Mouse (Mus musculus): ENCODE results near the gene Lmf1. TPM values are rescaled to one million over a fixed set of nuclear protein-coding genes. Genes with fewer than 3 reads are reported as not detected.

Lmf1 gene
- polyA plus RNA-seq, 1 experiment, result 10.9 TPM

DNA sequence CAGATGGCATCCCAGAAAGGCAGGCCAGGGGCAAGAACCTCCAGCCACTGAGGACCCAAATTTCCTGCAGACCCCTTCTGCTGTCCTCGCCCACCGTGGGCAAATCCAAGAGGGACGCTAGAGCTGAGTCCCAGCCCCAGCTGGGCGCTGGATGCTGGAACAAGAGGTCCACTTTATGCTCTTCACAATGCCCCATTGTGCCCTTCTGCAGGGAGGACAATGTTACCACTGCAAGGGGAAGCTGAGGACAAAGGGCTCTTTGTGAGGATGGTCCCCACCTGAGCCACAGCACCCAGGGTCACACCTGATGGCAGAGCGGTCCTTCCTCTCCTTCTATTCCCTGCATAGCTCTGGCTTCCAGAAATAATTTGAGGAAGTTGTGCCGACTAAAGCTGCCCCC is 1.6 kb upstream of the Lmf1 start:
- H3K27ac ChIP-seq (ENCODE audit: insufficient read depth, low read depth, low read length), result no peak overlapping the region
- H3K4me3 ChIP-seq (ENCODE audit: low read depth, low read length), result no peak overlapping the region
- H3K27me3 ChIP-seq (ENCODE audit: control insufficient read depth, insufficient read depth, low read length), result no peaks in the 10 kb centered on the region
- 37% methylated on average over 6 of the region's 6 CpGs for WGBS
- H3K4me1 ChIP-seq (ENCODE audit: control insufficient read depth, insufficient read depth, insufficient read length, low read length), result peaks cover 3% of the 10 kb centered on the region
- H3K36me3 ChIP-seq (ENCODE audit: control insufficient read depth, insufficient read depth, low read length), result no peaks in the 10 kb centered on the region
- no peak for TF ChIP-seq CTCF (IDR thresholded peaks at IDR 0.05; ENCODE audit: extremely low read depth, insufficient read length, insufficient replicate concordance, low read depth, low read length)
- no peak for TF ChIP-seq POLR2A (IDR thresholded peaks at IDR 0.05; ENCODE audit: low read depth, low read length)

- Histone ChIP-seq H3K27ac (ENCODE audit: insufficient read depth, low read depth, low read length) (no peak overlapping the region), H3K4me3 (ENCODE audit: low read depth, low read length) (no peak overlapping the region), H3K36me3 (ENCODE audit: control insufficient read depth, insufficient read depth, low read length) (no peaks in the 10 kb centered on the region), H3K27me3 (ENCODE audit: control insufficient read depth, insufficient read depth, low read length) (no peaks in the 10 kb centered on the region), H3K4me1 (ENCODE audit: control insufficient read depth, insufficient read depth, insufficient read length, low read length) (peaks cover 3% of the 10 kb centered on the region)
- 58% methylated on average over 2 of the region's 2 CpGs for WGBS
- no peak for TF ChIP-seq POLR2A (IDR thresholded peaks at IDR 0.05; ENCODE audit: low read depth, low read length)
These were observed 1.2 kb upstream of the Lmf1 start for GRCm38 (mm10) chr17:25577702-25578101.

DNA sequence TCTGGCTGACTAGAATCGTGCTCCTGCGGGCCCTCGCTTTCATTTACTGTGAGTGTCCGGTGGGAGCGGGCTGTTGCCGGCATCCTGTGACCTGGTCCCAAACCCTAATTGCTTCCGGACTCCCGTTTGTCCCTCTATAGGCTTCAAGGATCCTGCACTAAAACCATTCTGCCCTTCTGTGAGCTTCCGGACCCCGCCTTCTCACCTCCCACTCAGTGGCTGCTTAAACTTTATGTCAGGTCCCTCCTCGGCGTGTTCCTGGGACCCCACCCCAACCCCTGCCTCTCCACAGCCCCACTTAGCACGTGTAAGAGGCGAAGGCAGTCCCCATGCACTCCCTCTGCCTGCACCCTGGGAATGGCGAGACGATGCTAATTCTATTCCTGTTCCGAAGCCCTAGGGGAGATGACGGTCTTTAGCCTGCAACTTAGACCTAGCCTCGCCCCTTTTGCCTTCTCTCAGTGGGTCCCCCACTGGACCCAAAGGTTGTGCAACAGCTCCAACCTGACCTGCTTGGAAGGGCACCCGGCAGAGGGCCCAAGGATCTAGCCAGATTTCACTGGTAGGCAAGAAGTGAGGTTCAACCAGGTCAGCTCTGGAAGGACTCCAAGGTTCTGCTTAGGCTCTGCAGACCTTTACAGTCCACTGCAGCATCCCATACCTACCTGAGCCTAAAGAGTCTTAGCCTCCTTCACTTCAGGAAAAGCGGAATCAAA is 605 bp downstream of the Lmf1 start:
- Histone ChIP-seq H3K36me3 (ENCODE audit: control insufficient read depth, insufficient read depth, low read length) (no peaks in the 10 kb centered on the region), H3K27me3 (ENCODE audit: control insufficient read depth, insufficient read depth, low read length) (no peaks in the 10 kb centered on the region), H3K27ac (ENCODE audit: insufficient read depth, low read depth, low read length) (no peak overlapping the region), H3K4me1 (ENCODE audit: control insufficient read depth, insufficient read depth, insufficient read length, low read length) (peaks cover 3% of the 10 kb centered on the region), H3K4me3 (ENCODE audit: low read depth, low read length) (peak overlapping the region; percentile 81)
- WGBS, result 8% methylated on average over 21 of the region's 21 CpGs
- TF ChIP-seq CTCF (IDR thresholded peaks at IDR 0.05; ENCODE audit: extremely low read depth, insufficient read length, insufficient replicate concordance, low read depth, low read length) (no peak), POLR2A (IDR thresholded peaks at IDR 0.05; ENCODE audit: low read depth, low read length) (no peak)

GRCm38 (mm10) chr17:25582076-25582475 is 3.2 kb downstream of the Lmf1 start:
- H3K27ac ChIP-seq (ENCODE audit: insufficient read depth, low read depth, low read length), result no peak overlapping the region
- peaks cover 3% of the 10 kb centered on the region; the same call in 1 of the 2 replicates for H3K36me3 ChIP-seq (ENCODE audit: control insufficient read depth, insufficient read depth, low read length)
- no peaks in the 10 kb centered on the region for H3K27me3 ChIP-seq (ENCODE audit: control insufficient read depth, insufficient read depth, low read length)
- H3K4me3 ChIP-seq (ENCODE audit: low read depth, low read length), result no peak overlapping the region
- peaks cover 3% of the 10 kb centered on the region for H3K4me1 ChIP-seq (ENCODE audit: control insufficient read depth, insufficient read depth, insufficient read length, low read length)
- WGBS, result 90% methylated on average over 8 of the region's 8 CpGs
- TF ChIP-seq POLR2A (IDR thresholded peaks at IDR 0.05; ENCODE audit: low read depth, low read length), result no peak
- TF ChIP-seq CTCF (IDR thresholded peaks at IDR 0.05; ENCODE audit: extremely low read depth, insufficient read length, insufficient replicate concordance, low read depth, low read length), result no peak

DNA sequence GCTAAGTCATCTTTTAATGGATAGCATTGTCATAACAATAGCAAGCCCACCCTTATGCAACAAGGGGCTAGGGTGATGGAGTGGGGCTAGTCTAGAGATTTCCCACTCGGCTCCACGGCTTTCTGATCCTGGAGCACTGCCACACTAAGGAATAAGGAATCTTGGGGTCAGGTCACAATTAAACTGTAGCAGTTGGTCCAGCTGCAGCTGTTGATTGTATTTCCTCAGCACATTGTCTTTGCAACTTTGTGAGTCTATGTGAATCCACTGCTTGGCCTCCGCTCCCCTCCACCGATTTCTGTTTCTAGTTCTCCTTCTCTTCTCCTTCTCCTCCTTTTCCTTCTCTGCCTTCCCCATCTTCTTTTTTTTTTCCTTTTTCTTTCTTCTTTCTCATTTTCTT is 4.2 kb downstream of the Lmf1 start:
- H3K27ac ChIP-seq (ENCODE audit: insufficient read depth, low read depth, low read length), result no peak overlapping the region
- H3K36me3 ChIP-seq (ENCODE audit: control insufficient read depth, insufficient read depth, low read length), result peaks cover 3% of the 10 kb centered on the region; the same call in 1 of the 2 replicates
- TF ChIP-seq POLR2A (IDR thresholded peaks at IDR 0.05; ENCODE audit: low read depth, low read length) (no peak), CTCF (IDR thresholded peaks at IDR 0.05; ENCODE audit: extremely low read depth, insufficient read length, insufficient replicate concordance, low read depth, low read length) (no peak)
- H3K27me3 ChIP-seq (ENCODE audit: control insufficient read depth, insufficient read depth, low read length), result no peaks in the 10 kb centered on the region
- H3K4me1 ChIP-seq (ENCODE audit: control insufficient read depth, insufficient read depth, insufficient read length, low read length), result peaks cover 3% of the 10 kb centered on the region
- WGBS, result 87% methylated on average over 4 of the region's 4 CpGs
- H3K4me3 ChIP-seq (ENCODE audit: low read depth, low read length), result no peak overlapping the region

GRCm38 (mm10) chr17:25583858-25584257 is 5.0 kb downstream of the Lmf1 start:
- 70% methylated on average over 8 of the region's 8 CpGs for WGBS
- no peak overlapping the region for H3K4me3 ChIP-seq (ENCODE audit: low read depth, low read length)
- no peak for TF ChIP-seq CTCF (IDR thresholded peaks at IDR 0.05; ENCODE audit: extremely low read depth, insufficient read length, insufficient replicate concordance, low read depth, low read length)
- no peak for TF ChIP-seq POLR2A (IDR thresholded peaks at IDR 0.05; ENCODE audit: low read depth, low read length)

GRCm38 (mm10) chr17:25584646-25585045 is 5.8 kb downstream of the Lmf1 start:
- 95% methylated on average over 9 of the region's 9 CpGs for WGBS
- Histone ChIP-seq H3K4me1 (ENCODE audit: control insufficient read depth, insufficient read depth, insufficient read length, low read length) (no peaks in the 10 kb centered on the region; the same call in 1 of the 2 replicates), H3K36me3 (ENCODE audit: control insufficient read depth, insufficient read depth, low read length) (peaks cover 4% of the 10 kb centered on the region; the same call in 1 of the 2 replicates), H3K4me3 (ENCODE audit: low read depth, low read length) (no peak overlapping the region), H3K27me3 (ENCODE audit: control insufficient read depth, insufficient read depth, low read length) (no peaks in the 10 kb centered on the region), H3K27ac (ENCODE audit: insufficient read depth, low read depth, low read length) (no peak overlapping the region)
- TF ChIP-seq POLR2A (IDR thresholded peaks at IDR 0.05; ENCODE audit: low read depth, low read length) (no peak), CTCF (IDR thresholded peaks at IDR 0.05; ENCODE audit: extremely low read depth, insufficient read length, insufficient replicate concordance, low read depth, low read length) (no peak)

More at GRCm38 (mm10) chr17:25583858-25584257, 5.0 kb downstream of the Lmf1 start:
- H3K36me3 ChIP-seq (ENCODE audit: control insufficient read depth, insufficient read depth, low read length), result peaks cover 4% of the 10 kb centered on the region; the same call in 1 of the 2 replicates
- H3K27ac ChIP-seq (ENCODE audit: insufficient read depth, low read depth, low read length), result no peak overlapping the region
- H3K4me1 ChIP-seq (ENCODE audit: control insufficient read depth, insufficient read depth, insufficient read length, low read length), result no peaks in the 10 kb centered on the region; the same call in none of the 2 replicates
- no peaks in the 10 kb centered on the region for H3K27me3 ChIP-seq (ENCODE audit: control insufficient read depth, insufficient read depth, low read length)
